Mouse (Mus musculus) heart, embryonic 16.5 days (tissue): ENCODE measurements around the gene Slc29a2. TPM values are rescaled to one million over a fixed set of nuclear protein-coding genes. Genes with fewer than 3 reads are reported as not detected.

Experiments
- ATAC-seq: fragments of 200-750 bp; cut with Nextera tagmentation; replicated peaks from 2 replicates; pipeline ENCODE4 v1.8.0; 2017; ENCODE audit warnings: moderate number of reproducible peaks; ENCODE audit not compliant: insufficient read depth, low FRiP score; ENCODE audit errors: extremely low read depth
- H3K27ac ChIP-seq: fragments of 300-500 bp; sonication (generic); 2 replicates; pipeline ENCODE4 v1.5.1; 2014; ENCODE audit warnings: mild to moderate bottlenecking, low read length, control low read depth, moderate library complexity
- H3K27me3 ChIP-seq: fragments of 300-500 bp; sonication (generic); 2 replicates; pipeline ENCODE4 v1.6.1; 2014; ENCODE audit warnings: low read length, mixed read lengths; ENCODE audit not compliant: control insufficient read depth, insufficient read depth
- H3K36me3 ChIP-seq: fragments of 300-500 bp; sonication (generic); 2 replicates; pipeline ENCODE4 v1.6.1; 2014; ENCODE audit not compliant: control insufficient read depth, insufficient read depth
- H3K4me1 ChIP-seq: fragments of 300-500 bp; sonication (generic); 2 replicates; pipeline ENCODE4 v1.6.1; 2014; ENCODE audit warnings: low read length, mixed read lengths; ENCODE audit not compliant: control insufficient read depth, insufficient read depth
- H3K4me2 ChIP-seq: fragments of 300-500 bp; sonication (generic); 2 replicates; pipeline ENCODE4 v1.6.1; 2014; ENCODE audit warnings: low read depth, mild to moderate bottlenecking, control low read depth, low read length
- H3K4me3 ChIP-seq: fragments of 300-500 bp; sonication (generic); 2 replicates; pipeline ENCODE4 v1.5.1; 2014; ENCODE audit warnings: mild to moderate bottlenecking, control low read depth, low read length
- H3K9ac ChIP-seq: fragments of 300-500 bp; sonication (generic); 2 replicates; pipeline ENCODE4 v1.6.1; 2014; ENCODE audit warnings: low read length, control low read depth
- H3K9me3 ChIP-seq: fragments of 300-500 bp; sonication (generic); replicated peaks from 2 replicates; pipeline ENCODE4 v1.6.1; 2016; ENCODE audit warnings: low read length; ENCODE audit not compliant: control insufficient read depth
- WGBS: fragments of 180-500 bp; shearing (Covaris S2); extraction: QIAGEN DNeasy Blood & Tissue Kit; methylation state at CpG from one replicate; pipeline ENCODE4 v1.1.7; 2014; 5-methylcytosine and 5-hydroxymethylcytosine counted together
- polyA plus RNA-seq: library from polyadenylated mRNA; unstranded; fragments of >200 nt; fragmentation: Nextera tagmentation; extraction: Ambion mirVana; gene quantifications from 2 replicates; pipeline ENCODE4 v1.2.1, GENCODE M21; 2015

Slc29a2 gene
- polyA plus RNA-seq, 1 experiment from 2014 or later: 12.6 TPM

- peaks cover 34% of the 10 kb centered on the region for H3K4me1 ChIP-seq
- 38% methylated on average over 25 of the region's 25 CpGs for WGBS
Observed at GRCm38 (mm10) chr19:5052166-5052822, 28.6 kb downstream of the Slc29a2 start.

DNA sequence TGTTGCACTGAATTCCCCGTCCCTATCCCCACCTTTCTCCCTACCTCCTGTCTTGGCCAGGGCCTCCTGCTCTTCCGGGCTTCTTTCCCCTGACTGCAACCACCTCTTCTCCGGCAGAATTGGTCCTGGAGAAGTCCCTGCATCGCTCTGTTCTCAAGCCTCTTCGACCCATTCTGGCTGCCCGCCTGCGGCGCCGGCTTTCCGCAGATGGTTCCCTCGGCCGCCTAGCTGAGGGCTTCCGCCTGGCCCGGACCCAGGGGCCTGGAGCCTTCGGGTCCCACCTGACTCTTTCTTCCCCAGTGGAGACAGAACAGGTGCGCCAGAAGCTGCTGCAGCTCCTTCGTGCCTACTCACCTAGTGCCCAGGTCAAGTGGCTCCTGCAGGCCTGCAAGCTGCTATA is 29.2 kb downstream of the Slc29a2 start:
- Histone ChIP-seq H3K27ac (no peak overlapping the region), H3K9ac (no peak overlapping the region), H3K4me1 (peaks cover 34% of the 10 kb centered on the region), H3K9me3 (no peaks in the 10 kb centered on the region), H3K27me3 (peaks cover 16% of the 10 kb centered on the region), H3K4me2 (no peak overlapping the region), H3K36me3 (0 out of 2 replicates have a peak, but pooled peaks cover 3% of the 10 kb centered on the region), H3K4me3 (no peak overlapping the region)
- no peak for ATAC-seq
- 69% methylated on average over 17 of the region's 17 CpGs for WGBS

More at GRCm38 (mm10) chr19:5052166-5052822, 28.6 kb downstream of the Slc29a2 start:
- Histone ChIP-seq H3K36me3 (0 out of 2 replicates have a peak, but pooled peaks cover 3% of the 10 kb centered on the region), H3K27me3 (peaks cover 16% of the 10 kb centered on the region), H3K9me3 (no peaks in the 10 kb centered on the region), H3K27ac (no peak overlapping the region), H3K9ac (peak overlapping the region; percentile 34; the same call in 1 of the 2 replicates), H3K4me3 (no peak overlapping the region), H3K4me2 (no peak overlapping the region; the same call in 1 of the 2 replicates)
- ATAC-seq: no peak

GRCm38 (mm10) chr19:5053909-5054308 is 30.2 kb downstream of the Slc29a2 start:
- Histone ChIP-seq H3K27me3 (peaks cover 16% of the 10 kb centered on the region), H3K4me1 (peaks cover 40% of the 10 kb centered on the region), H3K9me3 (no peaks in the 10 kb centered on the region), H3K27ac (no peak overlapping the region), H3K36me3 (no peaks in the 10 kb centered on the region), H3K4me2 (no peak overlapping the region), H3K9ac (no peak overlapping the region), H3K4me3 (no peak overlapping the region)
- no peak for ATAC-seq
- WGBS: 37% methylated on average over 9 of the region's 9 CpGs

- H3K27ac ChIP-seq: no peak overlapping the region
- ATAC-seq: no peak
- H3K4me3 ChIP-seq: no peak overlapping the region
Observed at GRCm38 (mm10) chr19:5056251-5056650, 32.6 kb downstream of the Slc29a2 start.

GRCm38 (mm10) chr19:5057876-5058775 is 34.5 kb downstream of the Slc29a2 start:
- H3K27me3 ChIP-seq: peaks cover 4% of the 10 kb centered on the region; the same call in 1 of the 2 replicates
- peaks cover 31% of the 10 kb centered on the region for H3K4me1 ChIP-seq
- no peaks in the 10 kb centered on the region for H3K9me3 ChIP-seq
- 28% methylated on average over 16 of the region's 16 CpGs for WGBS
- no peak overlapping the region for H3K4me3 ChIP-seq
- ATAC-seq: no peak; the same call in 1 of the 2 replicates
- no peak overlapping the region for H3K9ac ChIP-seq
- no peak overlapping the region for H3K4me2 ChIP-seq
- no peaks in the 10 kb centered on the region for H3K36me3 ChIP-seq
- no peak overlapping the region for H3K27ac ChIP-seq

More at GRCm38 (mm10) chr19:5056251-5056650, 32.6 kb downstream of the Slc29a2 start:
- no peak overlapping the region for H3K9ac ChIP-seq
- H3K9me3 ChIP-seq: no peaks in the 10 kb centered on the region
- peaks cover 16% of the 10 kb centered on the region for H3K27me3 ChIP-seq
- H3K36me3 ChIP-seq: no peaks in the 10 kb centered on the region
- H3K4me2 ChIP-seq: no peak overlapping the region
- 16% methylated on average over 6 of the region's 6 CpGs for WGBS
- peaks cover 46% of the 10 kb centered on the region for H3K4me1 ChIP-seq

DNA sequence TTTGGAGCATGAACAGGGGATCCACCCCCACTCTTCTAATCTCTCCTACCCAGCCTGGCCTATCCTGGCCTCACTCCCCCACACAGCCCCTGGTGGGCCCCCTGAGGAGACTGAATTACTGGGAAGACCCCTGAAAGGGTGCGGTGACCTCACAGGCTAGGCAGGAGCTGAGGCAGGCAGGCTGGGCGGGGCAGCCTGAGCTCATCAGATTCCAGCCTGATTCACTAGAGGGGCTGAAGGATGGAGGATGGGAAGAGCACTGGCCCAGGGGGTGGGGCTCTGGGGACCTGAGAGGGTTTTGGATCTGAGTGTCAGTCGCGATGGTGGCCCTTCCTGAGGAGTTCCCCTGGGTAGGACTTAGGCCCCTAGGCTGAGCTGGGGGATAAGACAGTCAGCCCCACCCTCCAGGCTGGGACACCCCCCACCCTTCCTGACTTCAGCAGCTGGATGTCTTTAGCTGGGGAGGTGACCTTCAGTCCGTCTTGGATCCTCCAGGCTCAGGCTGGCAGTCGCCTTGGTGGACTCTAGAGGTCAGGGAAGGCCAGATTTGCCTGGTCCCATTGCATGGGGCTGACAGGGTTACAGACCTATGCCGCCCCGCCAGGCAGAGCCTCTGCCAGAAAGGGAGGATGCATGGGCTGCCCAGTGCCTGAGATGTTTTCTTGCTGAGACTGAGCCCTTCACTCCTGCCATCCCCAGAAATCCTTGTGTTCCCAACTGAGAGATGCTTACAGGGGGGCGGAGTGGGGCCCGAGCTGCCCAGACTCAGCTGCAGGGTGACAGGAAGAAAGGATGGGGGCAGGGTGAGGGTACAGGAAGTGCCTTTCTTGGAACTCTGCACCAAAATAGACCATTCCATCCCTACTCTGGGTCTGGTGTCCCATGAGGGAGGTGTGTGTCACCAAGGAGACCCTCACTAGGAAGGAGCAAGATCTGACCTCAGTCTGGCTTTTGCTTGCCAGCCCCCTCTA is 35.4 kb downstream of the Slc29a2 start:
- 21% methylated on average over 10 of the region's 10 CpGs for WGBS
- Histone ChIP-seq H3K4me1 (peaks cover 31% of the 10 kb centered on the region), H3K27ac (peak overlapping the region; percentile 50), H3K4me2 (no peak overlapping the region), H3K27me3 (no peaks in the 10 kb centered on the region; the same call in 1 of the 2 replicates), H3K36me3 (no peaks in the 10 kb centered on the region), H3K4me3 (no peak overlapping the region), H3K9me3 (no peaks in the 10 kb centered on the region), H3K9ac (peak overlapping the region; percentile 55; the same call in 1 of the 2 replicates)
- ATAC-seq: peak; percentile 28

GRCm38 (mm10) chr19:5060365-5061330 is 37.0 kb downstream of the Slc29a2 start:
- Histone ChIP-seq H3K27me3 (no peaks in the 10 kb centered on the region; the same call in 1 of the 2 replicates), H3K9me3 (no peaks in the 10 kb centered on the region), H3K4me3 (no peak overlapping the region), H3K27ac (no peak overlapping the region), H3K4me1 (peaks cover 31% of the 10 kb centered on the region), H3K4me2 (no peak overlapping the region), H3K9ac (no peak overlapping the region), H3K36me3 (no peaks in the 10 kb centered on the region)
- 44% methylated on average over 5 of the region's 5 CpGs for WGBS
- ATAC-seq: no peak
